Mouse (Mus musculus) embryonic stem cell, embryonic (primary cell): ENCODE data around the gene Mtmr3.
"Not testable (repeated sequence)": the region's sequence is repeated elsewhere in the genome, so short reads cannot be mapped to it uniquely, and the experiment has no call there.

Experiments used
- CTCF ChIA-PET, 4 experiments: fragments of 300-600 bp in 2 of 4; fragments of 350-600 bp in 2 of 4; sonication (Branson Sonifier 250); formaldehyde crosslinking; loops; one replicate each; lab custom pipeline; 2022; ENCODE audit warnings: inconsistent platforms in 2 of 4; lab: Charles Lee
- POLR2A ChIA-PET, 4 experiments: fragments of 300-600 bp in 2 of 4; fragments of 350-600 bp in 2 of 4; sonication (Branson Sonifier 250); formaldehyde crosslinking; loops; one replicate each; lab custom pipeline; 2022; ENCODE audit warnings: antibody characterized with exemption in 4 of 4, inconsistent platforms in 1 of 4; lab: Charles Lee

Gene Mtmr3

DNA sequence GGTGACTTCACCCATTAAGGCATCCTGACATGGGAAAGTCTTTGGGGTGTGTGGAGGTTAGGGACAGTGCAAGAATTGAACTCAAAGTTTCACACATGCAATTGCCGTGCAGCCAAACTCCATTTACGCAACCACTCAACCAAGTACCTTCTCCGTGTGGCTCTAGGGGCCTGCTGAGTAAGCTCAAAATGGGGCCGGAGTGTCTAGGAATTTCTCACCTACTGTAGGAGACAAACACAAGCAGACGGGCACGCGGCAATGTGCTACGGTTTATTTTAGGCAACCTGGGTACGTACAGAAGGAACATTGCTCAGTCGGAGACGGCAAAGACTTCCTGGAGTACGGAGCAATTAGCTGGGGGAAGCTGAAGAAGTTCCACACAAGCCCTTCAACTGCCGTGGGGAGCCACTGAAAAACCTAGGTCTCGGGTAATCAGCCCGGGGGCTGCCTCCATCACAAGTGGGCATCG is 25.4 kb upstream of the Mtmr3 start, which contains the start of gene Gm11032:
Gm11032 (plus strand) TSS at position 51 of the 469 bp plus-strand sequence.
- ChIA-PET CTCF (no interaction called here), POLR2A (interaction anchor here in 1 of 4 experiments (0.5 to 1.7 kb wide), 4 partner anchors 12 to 25 kb away, joined by 3 to 8 read pairs (median 4); no protein-coding TSS in a partner anchor)

DNA sequence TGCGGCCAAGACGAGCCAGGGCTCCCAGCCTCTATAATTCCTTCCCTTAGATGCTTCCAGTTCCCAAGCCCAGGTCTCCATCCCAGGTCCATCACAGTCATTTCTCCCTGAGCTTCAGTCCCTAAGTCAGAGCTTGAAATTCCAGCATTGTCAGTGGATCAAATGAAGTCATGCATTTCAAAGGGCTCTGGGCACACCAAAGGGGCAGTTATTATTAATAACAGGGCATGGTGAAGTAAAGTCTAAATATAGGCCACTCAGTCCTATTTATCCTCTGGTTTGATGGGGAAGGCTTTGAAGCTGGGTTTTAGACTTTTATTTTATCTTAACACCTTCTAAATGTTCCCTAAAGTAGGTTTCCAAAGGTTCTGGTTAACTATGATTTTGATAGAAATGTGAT is 17.2 kb upstream of the Mtmr3 start:
- POLR2A ChIA-PET = interaction anchor here in 3 of 4 experiments (0.7 to 3.4 kb wide), 9 partner anchors 9 to 121 kb away, joined by 3 to 14 read pairs (median 4); partner anchors contain the start of gene Ascc2 (in 1 of the 3)
- CTCF ChIA-PET = interaction anchor here in 1 of 4 experiments (0.6 kb wide), 1 partner anchor 149 kb away, joined by 3 read pairs; no protein-coding TSS in a partner anchor

DNA sequence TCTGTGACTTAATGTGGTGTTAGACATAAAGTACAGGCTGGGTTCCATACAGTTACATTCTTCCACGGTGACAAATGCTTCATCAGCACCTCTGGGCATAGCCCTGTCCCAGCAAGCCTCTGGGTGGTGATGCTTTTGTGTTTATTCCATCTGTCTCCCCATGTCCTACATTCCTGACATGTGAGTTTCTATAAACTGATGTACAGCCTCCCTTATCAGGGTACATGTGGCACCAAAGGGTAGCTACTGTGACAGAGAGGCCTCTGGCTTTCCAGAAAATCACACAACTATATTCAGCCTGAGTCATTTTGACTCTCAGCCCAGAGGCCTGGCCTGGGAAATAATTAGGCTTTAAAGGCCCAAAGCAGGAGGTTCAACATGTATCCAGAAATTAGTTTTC is 11.9 kb upstream of the Mtmr3 start:
- POLR2A ChIA-PET = interaction anchor here (0.6 to 2.2 kb wide), 10 partner anchors 12 to 721 kb away, joined by 3 to 25 read pairs (median 4); partner anchors contain the start of genes Gm11032 (in 1 of the 4) and Mtmr3 (in 1 of the 4)
- CTCF ChIA-PET = interaction anchor here in 1 of 4 experiments (1.0 kb wide), 1 partner anchor 155 kb away, joined by 11 read pairs; no protein-coding TSS in a partner anchor

DNA sequence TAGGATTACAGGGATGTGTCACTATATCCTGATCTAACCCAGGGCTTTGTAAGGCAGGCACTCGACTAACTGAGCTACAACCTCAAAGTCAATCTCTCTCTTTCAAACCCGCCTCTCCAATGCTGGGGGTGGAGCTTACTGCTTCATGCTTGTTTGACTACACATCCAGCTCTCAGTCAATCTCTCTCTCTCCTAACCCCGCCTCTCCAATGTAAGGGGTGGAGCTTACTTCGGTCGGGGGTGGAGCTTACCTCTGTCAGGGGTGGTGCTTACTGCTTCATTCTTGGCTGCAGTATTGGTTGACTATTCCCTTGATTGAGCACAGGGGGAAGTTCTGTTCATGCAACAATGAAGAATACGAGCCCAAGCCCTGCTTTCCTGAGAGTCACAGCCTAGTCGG is 10.8 kb upstream of the Mtmr3 start:
- POLR2A ChIA-PET = interaction anchor here in 3 of 4 experiments (0.5 to 3.9 kb wide), 31 partner anchors 9 to 216 kb away, joined by 3 to 31 read pairs (median 4); partner anchors contain the start of genes Ascc2 (in 3 of the 3), Mtmr3 (in 3 of the 3), Gm11032 (in 1 of the 3) and Uqcr10 (in 1 of the 3)

DNA sequence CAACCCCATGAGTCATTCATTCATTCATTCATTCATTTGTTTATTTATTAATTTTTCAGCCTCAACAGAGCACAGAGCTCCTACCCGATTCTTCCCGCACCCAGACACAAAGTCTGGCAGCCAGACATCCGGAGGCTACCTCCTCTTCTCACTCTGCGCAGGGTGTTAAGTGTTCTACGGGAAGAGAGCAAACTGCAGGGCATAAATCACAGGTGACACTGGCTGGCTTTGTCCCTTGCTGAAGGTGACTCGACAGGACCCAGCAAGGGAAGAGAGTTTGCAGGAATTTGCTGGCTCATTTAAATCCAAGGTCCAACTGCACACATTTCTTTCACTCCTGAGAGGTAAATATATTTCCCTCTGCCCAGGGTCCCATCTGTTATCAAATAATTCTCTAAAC is 9.8 kb upstream of the Mtmr3 start:
- ChIA-PET POLR2A (interaction anchor here in 2 of 4 experiments (0.8 to 3.9 kb wide), 8 partner anchors 10 to 95 kb away, joined by 3 to 31 read pairs (median 12); partner anchors contain the start of genes Mtmr3 (in 2 of the 2), Ascc2 (in 1 of the 2) and Gm11032 (in 1 of the 2)), CTCF (no interaction called here)

More for the DNA sequence above, 10.8 kb upstream of the Mtmr3 start:
- CTCF ChIA-PET = interaction anchor here in 3 of 4 experiments (0.5 to 1.0 kb wide), 6 partner anchors 32 to 370 kb away, joined by 3 to 11 read pairs (median 4); partner anchors contain the start of gene Ascc2 (in 1 of the 3)

DNA sequence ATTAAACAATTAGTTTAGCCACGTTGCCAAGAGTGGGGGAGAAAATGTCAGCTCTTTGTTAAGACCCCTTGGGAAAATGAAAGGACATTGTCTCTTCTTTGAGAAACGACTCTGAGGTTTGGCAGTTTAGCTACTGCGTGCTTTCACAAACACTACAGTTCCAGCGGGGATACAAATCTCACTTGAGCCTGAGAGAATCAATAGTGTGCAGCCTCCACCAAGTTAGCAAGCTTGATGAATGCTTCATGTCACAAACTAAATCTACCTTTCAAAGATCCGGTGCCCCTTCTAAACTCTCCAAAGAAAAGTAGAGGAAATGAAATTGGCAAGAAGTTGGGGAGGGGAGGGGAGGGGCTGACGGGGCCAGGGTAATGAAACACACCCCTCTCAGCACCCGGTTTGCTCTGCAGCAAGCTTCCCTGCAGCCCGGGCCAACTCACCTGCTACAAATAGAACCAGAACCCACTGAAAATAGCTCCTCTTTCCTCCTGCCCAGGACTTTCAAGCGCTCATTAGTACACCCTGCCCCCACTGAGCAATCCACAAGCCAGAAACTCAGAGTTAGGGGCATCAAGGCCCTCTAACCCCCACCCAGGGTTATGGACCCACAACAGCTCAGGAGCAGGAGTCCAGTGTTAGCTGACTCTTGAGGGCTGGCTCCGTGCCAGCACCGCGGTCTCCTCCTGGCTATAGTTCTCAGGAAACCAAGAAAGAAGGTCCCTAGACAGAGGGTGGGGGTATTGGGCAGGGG is 8.2 kb upstream of the Mtmr3 start:
- POLR2A ChIA-PET = interaction anchor here (0.6 to 3.9 kb wide), 28 partner anchors 8 to 1168 kb away, joined by 3 to 31 read pairs (median 4); partner anchors contain the start of genes Ascc2 (in 2 of the 4), Mtmr3 (in 2 of the 4), Gm11032 (in 1 of the 4) and Morc2a (in 1 of the 4)
- CTCF ChIA-PET = interaction anchor here in 2 of 4 experiments (0.7 to 1.5 kb wide), 3 partner anchors 8 to 311 kb away, joined by 3 to 4 read pairs (median 4); partner anchors contain the start of gene Mtmr3 (in 1 of the 2)

DNA sequence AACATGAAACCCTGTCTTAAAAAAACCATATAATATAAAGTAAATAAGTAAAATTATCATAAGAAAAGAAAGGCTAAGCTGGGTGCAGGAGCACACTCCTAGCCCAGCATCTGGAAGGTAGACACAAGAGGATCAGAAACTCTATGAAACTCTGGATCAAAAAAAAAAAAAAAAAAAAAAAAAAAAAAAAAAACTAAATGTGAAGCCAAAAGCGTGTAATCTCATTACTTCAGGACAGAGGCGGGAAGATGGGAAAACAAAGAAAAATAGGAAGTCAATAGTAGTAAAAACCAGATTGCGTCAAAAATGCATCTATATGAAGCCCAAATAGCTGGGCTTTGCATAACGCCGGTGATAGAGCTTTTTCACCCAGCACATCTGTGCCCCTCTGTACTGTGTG is 7.2 kb upstream of the Mtmr3 start:
- ChIA-PET CTCF (interaction anchor here in 1 of 4 experiments (1.5 kb wide), 1 partner anchor 11 kb away, joined by 4 read pairs; no protein-coding TSS in a partner anchor), POLR2A (interaction anchor here in 3 of 4 experiments (0.6 to 3.9 kb wide), 11 partner anchors 8 to 632 kb away, joined by 3 to 23 read pairs (median 5); partner anchors contain the start of genes Ascc2 (in 1 of the 3) and Mtmr3 (in 1 of the 3))

DNA sequence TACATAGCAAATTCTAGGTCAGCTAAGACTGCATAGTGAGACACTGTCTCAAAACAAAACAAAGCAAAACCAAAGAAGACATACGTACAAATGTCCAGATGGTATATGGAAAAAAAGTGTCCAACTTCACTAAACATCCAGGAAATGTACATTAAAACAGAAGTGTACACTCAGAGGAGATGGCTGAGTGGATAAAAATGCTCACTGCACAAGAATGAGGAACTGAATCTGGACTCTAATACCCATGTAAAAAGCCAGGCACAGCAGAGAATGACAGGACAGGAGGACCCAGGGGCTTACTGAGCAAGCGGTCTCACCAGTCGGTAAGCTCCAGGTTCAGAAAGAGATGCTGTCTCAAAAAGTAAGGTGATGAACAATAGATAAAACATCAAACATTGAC is 5.3 kb upstream of the Mtmr3 start:
- ChIA-PET POLR2A (no interaction called here), CTCF (no interaction called here)

DNA sequence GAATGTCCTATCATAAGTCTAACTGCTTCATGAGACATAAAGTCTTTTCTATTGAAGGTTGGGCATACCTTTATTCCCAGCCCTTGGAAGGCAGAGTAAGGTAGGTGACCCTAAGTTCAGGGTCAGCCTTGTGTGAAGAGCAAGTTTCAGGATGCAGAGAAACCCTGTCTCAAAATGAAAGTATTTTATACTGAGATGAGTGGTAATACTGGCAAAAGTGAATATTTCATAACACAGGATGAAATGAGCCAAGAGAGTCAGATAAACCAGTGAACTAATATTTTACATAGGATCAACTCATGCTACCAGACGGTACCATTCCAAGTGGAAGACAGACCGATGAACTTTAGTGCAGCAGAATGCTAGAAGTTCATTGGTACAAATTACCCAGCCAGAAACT is 3.7 kb upstream of the Mtmr3 start:
- POLR2A ChIA-PET = no interaction called here
- CTCF ChIA-PET = no interaction called here

DNA sequence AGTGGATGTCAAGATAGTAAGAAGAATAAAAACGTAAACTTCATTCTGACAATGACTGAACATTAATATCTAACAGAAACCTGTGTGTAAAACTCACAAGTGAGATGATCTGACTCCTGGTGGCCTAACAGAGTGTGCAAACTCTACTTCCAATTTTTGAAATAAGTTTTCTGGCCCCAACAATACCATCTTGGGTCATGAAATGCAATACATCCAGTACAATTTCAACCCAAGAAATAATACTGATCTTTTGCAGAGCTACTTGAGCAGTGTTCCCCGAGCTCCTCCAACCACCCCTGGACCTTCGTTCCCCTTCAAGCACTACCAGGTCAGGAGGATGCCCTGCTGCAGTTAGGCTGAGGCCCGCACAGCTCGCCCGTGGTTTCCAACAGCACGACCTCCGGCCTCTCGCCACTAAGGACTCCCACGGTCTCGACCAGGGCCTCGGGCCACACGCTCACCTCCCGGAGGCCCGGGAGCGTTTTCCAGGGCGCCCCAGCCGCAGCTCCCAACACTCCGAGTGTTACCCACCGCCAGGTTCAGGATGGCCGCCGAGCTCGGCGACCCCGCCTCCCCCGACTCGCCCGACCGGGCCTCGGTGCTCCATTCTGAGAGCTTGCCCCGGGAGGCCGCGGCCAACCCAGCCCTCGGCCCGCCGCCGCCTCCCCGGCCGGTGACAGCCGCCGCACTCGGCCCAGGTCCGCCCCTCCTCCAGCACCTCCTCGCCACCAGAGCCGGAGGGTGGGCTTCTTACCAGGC is 635 bp downstream of the Mtmr3 start:
- POLR2A ChIA-PET = interaction anchor here (0.6 to 3.7 kb wide), 49 partner anchors 9 to 564 kb away, joined by 3 to 31 read pairs (median 3); partner anchors contain the start of genes Ascc2 (in 3 of the 4), Zmat5 (in 2 of the 4) and Uqcr10 (in 1 of the 4)
- CTCF ChIA-PET = interaction anchor here in 3 of 4 experiments (0.6 to 1.1 kb wide), 7 partner anchors 10 to 1292 kb away, joined by 3 read pairs; no protein-coding TSS in a partner anchor

DNA sequence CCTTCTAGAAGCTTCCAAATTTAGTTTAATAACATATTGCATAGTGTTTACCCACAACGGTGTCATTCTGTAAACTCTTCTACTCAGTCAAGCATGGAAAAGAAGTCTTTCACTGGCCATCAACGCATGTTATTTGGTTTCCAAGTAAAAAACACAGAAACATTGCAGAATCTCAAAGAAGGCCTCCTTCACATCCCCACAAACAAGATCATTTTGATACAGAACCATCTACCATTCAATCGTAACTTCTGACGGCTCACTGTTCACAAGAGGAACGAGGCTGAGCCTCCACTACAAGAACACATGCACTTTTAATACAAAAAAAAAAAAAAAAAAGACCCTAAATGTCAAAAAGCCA is 1.2 kb downstream of the Mtmr3 start:
- ChIA-PET CTCF (interaction anchor here in 1 of 4 experiments (0.6 kb wide), 1 partner anchor 244 kb away, joined by 3 read pairs; no protein-coding TSS in a partner anchor), POLR2A (interaction anchor here in 3 of 4 experiments (0.7 to 3.7 kb wide), 24 partner anchors 9 to 552 kb away, joined by 3 to 31 read pairs (median 4); partner anchors contain the start of genes Ascc2 (in 3 of the 3), Zmat5 (in 2 of the 3) and Uqcr10 (in 1 of the 3))

DNA sequence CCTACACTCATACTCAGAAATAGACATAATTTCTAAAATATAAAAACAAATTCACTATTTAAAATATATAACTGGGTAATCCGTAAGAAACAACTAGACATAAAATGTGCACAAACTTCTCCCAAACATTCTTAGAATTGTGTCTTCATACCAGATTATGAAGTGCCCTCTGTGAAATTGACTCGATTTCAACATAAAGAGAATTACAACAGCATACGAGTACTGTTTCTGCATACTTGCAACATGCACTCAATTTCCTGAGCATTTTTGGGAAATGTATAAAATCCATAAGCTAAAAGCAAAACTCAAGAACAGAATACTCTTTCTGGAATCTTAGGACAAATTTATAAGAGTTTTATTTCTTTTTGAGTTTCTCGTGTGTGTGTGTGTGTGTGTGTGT is 2.9 kb downstream of the Mtmr3 start:
- POLR2A ChIA-PET = interaction anchor here in 2 of 4 experiments (1.1 to 2.0 kb wide), 4 partner anchors 14 to 73 kb away, joined by 3 to 5 read pairs (median 3); partner anchors contain the start of gene Ascc2 (in 1 of the 2)
- CTCF ChIA-PET = interaction anchor here in 1 of 4 experiments (0.6 kb wide), 1 partner anchor 265 kb away, joined by 3 read pairs; no protein-coding TSS in a partner anchor

DNA sequence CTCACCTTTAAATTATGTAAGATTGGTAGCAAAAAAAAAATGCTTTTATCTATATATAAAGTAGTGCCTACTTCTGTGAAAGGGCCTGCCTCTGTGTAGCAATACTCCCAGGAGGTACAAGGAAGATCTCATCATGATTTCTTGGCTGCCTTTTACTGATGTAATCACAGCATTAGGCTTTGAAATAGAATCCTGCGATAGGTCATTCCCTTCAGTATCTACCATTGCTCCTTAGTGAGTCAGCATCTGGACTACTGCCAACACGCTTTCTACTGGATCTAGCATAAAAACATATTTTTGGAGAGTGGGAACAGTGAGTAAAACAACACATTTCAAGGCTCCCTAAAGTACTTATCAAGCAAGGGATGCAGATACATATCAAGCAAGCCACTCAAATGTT is 16.0 kb downstream of the Mtmr3 start:
- POLR2A ChIA-PET = interaction anchor here in 1 of 4 experiments (0.5 kb wide), 1 partner anchor 242 kb away, joined by 5 read pairs; no protein-coding TSS in a partner anchor
- CTCF ChIA-PET = interaction anchor here in 1 of 4 experiments (0.6 kb wide), 1 partner anchor 132 kb away, joined by 3 read pairs; no protein-coding TSS in a partner anchor

DNA sequence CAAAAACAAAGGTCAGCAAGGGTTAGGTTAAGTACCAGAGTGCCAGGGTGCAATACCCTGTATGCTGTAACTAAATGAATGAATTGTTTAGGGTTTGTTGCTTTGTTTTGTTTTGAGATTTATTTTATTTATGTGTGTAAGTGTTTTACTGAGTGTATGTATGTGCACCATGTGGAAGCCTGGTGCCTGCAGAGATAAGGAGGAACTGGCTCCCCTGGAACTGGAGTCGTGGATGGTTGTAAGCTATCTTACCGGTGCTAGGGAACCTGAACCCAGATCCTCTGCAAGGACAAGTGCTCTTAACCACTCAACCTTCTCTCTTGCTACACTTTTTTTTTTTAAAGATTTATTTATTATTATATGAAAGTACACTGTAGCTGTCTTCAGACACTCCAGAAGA is 17.6 kb downstream of the Mtmr3 start:
- ChIA-PET CTCF (no interaction called here), POLR2A (interaction anchor here in 1 of 4 experiments (0.7 kb wide), 1 partner anchor 14 kb away, joined by 5 read pairs; no protein-coding TSS in a partner anchor)

DNA sequence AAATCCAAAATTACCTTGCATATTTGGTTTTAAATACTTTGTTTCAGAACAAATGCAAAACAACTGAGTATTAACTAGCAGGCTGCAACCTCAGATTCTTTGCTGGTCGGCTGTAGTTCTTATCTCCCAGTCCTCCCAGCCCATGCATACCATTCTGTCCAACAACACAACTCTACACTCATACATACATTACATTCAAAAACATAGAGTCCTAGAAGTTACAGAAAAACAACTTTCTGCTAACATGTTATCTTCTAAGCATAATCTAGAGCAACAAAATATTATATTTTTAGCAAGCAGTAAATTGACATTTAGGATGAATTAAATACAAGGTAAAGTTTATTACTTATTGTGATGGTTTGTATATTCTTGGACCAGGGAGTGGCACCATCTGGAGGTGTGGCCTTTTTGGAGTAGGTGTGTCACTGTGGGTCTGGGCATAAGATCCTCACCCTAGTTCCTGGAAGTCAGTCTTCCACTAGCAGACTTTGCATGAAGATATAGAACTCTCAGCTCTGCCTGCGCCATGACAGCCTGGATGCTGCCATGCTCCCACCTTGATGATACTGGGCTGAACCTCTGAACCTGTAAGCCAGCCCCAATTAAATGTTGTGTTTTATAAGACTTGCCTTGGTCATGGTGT is 18.5 kb downstream of the Mtmr3 start:
- POLR2A ChIA-PET = not testable (repeated sequence)

DNA sequence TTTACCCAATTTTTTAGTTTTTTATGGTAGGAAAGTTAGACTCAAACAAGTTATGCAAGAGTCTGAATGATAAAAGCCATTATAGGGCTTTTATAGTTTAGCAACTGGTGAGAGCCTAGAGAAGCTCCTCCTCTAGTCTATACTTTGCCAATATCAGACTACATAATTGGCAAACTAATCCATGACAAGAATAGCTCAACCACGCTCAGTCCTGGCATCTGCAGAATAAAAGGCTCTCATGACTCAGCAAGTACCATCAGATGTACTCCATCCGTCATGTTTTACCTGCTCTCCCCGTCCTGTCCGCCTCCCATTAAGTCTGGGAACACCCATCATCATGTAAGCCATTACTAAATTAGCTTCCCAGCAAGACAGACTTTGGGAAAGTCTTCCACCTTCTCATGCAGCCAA is 23.2 kb downstream of the Mtmr3 start:
- POLR2A ChIA-PET = interaction anchor here in 3 of 4 experiments (0.5 to 1.4 kb wide), 4 partner anchors 15 to 66 kb away, joined by 3 to 5 read pairs (median 3); partner anchors contain the start of gene Ascc2 (in 1 of the 3)
- CTCF ChIA-PET = no interaction called here

More for the DNA sequence above, 18.5 kb downstream of the Mtmr3 start:
- CTCF ChIA-PET = not testable (repeated sequence)

DNA sequence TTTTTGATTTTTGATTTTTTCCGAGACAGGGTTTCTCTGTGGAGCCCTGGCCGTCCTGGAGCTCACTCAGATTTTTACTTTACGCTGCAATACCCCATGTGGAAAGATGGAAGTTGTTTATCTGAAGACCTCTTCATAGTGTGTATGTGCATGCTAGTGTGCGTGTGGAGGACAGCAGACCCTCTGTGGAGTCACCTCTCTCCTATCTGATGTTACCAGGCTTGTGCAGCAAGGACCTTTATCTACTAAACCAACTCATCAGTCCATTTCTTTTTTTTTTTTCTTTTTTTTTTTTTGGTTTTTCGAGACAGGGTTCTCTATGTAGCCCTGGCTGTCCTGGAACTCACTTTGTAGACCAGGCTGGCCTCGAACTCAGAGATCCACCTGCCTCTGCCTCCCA is 28.3 kb downstream of the Mtmr3 start:
- POLR2A ChIA-PET = interaction anchor here in 1 of 4 experiments (0.6 to 1.4 kb wide), 6 partner anchors 11 to 119 kb away, joined by 3 to 6 read pairs (median 4); no protein-coding TSS in a partner anchor

More for the DNA sequence above, 28.3 kb downstream of the Mtmr3 start:
- CTCF ChIA-PET = no interaction called here
